Mouse (Mus musculus) adrenal gland, adult 2 months (tissue): ENCODE data around the gene Gtf2h2. TPM values are rescaled to one million over a fixed set of nuclear protein-coding genes. Genes with fewer than 3 reads are reported as not detected.
"Not testable (repeated sequence)": the region's sequence is repeated elsewhere in the genome, so short reads cannot be mapped to it uniquely, and the experiment has no call there.

Source experiments
- DNase-seq: peaks from one replicate; pipeline ENCODE4 v3.0.0; 2021
- polyA plus RNA-seq: library from polyadenylated mRNA; depleted of rRNA; stranded (reverse); fragments of >200 nt; gene quantifications from 2 replicates; pipeline ENCODE4 v1.2.3, GENCODE M21; 2012; rRNA removed
- total RNA-seq, 2 experiments: library from RNA; stranded (reverse); gene quantifications; 2 replicates each; pipeline ENCODE4 v1.2.3; 2021

The Gtf2h2 gene
- total and polyA plus RNA-seq, 3 experiments = 17.1 to 27.9 (median 27.2) TPM

- no peak for DNase-seq
Observed at GRCm38 (mm10) chr13:100491623-100492022, 756 bp downstream of the Gtf2h2 start.

- DNase-seq = no peak
Observed at GRCm38 (mm10) chr13:100490424-100490823, 2.0 kb downstream of the Gtf2h2 start.

GRCm38 (mm10) chr13:100483610-100484009 lies 8.8 kb downstream of the Gtf2h2 start:
- DNase-seq = no peak

- DNase-seq = no peak
Observed at GRCm38 (mm10) chr13:100463527-100464222, 28.7 kb downstream of the Gtf2h2 start.

GRCm38 (mm10) chr13:100461336-100461735 lies 31.0 kb downstream of the Gtf2h2 start:
- DNase-seq = no peak

- DNase-seq = not testable (repeated sequence)
Observed at GRCm38 (mm10) chr13:100452415-100453127, 39.8 kb downstream of the Gtf2h2 start, which contains the start of gene Naip1. Naip1 (minus strand) TSS chr13:100452869.

- no peak for DNase-seq
Observed at GRCm38 (mm10) chr13:100449495-100449894, 42.9 kb downstream of the Gtf2h2 start.

- no peak for DNase-seq
Observed at GRCm38 (mm10) chr13:100440116-100440515, 52.3 kb downstream of the Gtf2h2 start.

- no peak for DNase-seq
Observed at GRCm38 (mm10) chr13:100438701-100439100, 53.7 kb downstream of the Gtf2h2 start.

- DNase-seq = no peak
Observed at GRCm38 (mm10) chr13:100437322-100437825, 55.0 kb downstream of the Gtf2h2 start.

- DNase-seq = not testable (repeated sequence)
Observed at GRCm38 (mm10) chr13:100436556-100437163, 55.7 kb downstream of the Gtf2h2 start.

- DNase-seq = not testable (repeated sequence)
Observed at GRCm38 (mm10) chr13:100419958-100420357, 72.4 kb downstream of the Gtf2h2 start.

- no peak for DNase-seq
Observed at GRCm38 (mm10) chr13:100414428-100414827, 78.0 kb downstream of the Gtf2h2 start.

Other genes starting within 250 kb of the Gtf2h2 start
- gene Naip5, start 246.3 kb downstream of the Gtf2h2 start, total RNA-seq = 1 to 10 TPM; 1.1 to 7.7 TPM
- gene Naip5, start 246.3 kb downstream of the Gtf2h2 start, polyA plus RNA-seq = 2.4 and 4.6 TPM in 2 replicates
- gene Naip6, start 174.9 kb downstream of the Gtf2h2 start, total RNA-seq = under 1 TPM; 0.24 to 0.37 TPM
- 0.19 and 0.28 TPM in 2 replicates for gene Naip6, start 174.9 kb downstream of the Gtf2h2 start, polyA plus RNA-seq
- under 1 TPM; 0.07 to 0.12 TPM for gene Naip1, start 39.7 kb downstream of the Gtf2h2 start, total RNA-seq
- 0.04 and 0.06 TPM in 2 replicates for gene Naip1, start 39.7 kb downstream of the Gtf2h2 start, polyA plus RNA-seq
- 10 to 100 TPM in 1 of 2 experiments, 1 to 10 TPM in 1; 5.7 to 23.9 TPM for gene Ocln, start 60.1 kb upstream of the Gtf2h2 start, total RNA-seq
- gene Ocln, start 60.1 kb upstream of the Gtf2h2 start, polyA plus RNA-seq = 0.32 and 0.49 TPM in 2 replicates
- under 1 TPM; 0.32 to 0.55 TPM for gene Marveld2, start 124.4 kb upstream of the Gtf2h2 start, total RNA-seq
- 0.25 and 0.30 TPM in 2 replicates for gene Marveld2, start 124.4 kb upstream of the Gtf2h2 start, polyA plus RNA-seq
- gene Ak6, start 158.4 kb upstream of the Gtf2h2 start, total RNA-seq = 10 to 100 TPM; 70.3 to 79.1 TPM
- gene Ak6, start 158.4 kb upstream of the Gtf2h2 start, polyA plus RNA-seq = 7.5 and 10.1 TPM in 2 replicates
- 10 to 100 TPM; 20.5 to 23.0 TPM for gene Rad17, start 158.5 kb upstream of the Gtf2h2 start, total RNA-seq
- gene Rad17, start 158.5 kb upstream of the Gtf2h2 start, polyA plus RNA-seq = 1.7 and 2.0 TPM in 2 replicates
- gene Taf9, start 159.0 kb upstream of the Gtf2h2 start, total RNA-seq = 10 to 100 TPM; 12.2 to 16.6 TPM
- gene Taf9, start 159.0 kb upstream of the Gtf2h2 start, polyA plus RNA-seq = 0.26 TPM in 1 of 2 replicates, not detected in the other
- 1 to 10 TPM; 1.1 to 1.5 TPM for gene Ccdc125, start 177.1 kb upstream of the Gtf2h2 start, total RNA-seq
- gene Ccdc125, start 177.1 kb upstream of the Gtf2h2 start, polyA plus RNA-seq = 0.06 and 0.29 TPM in 2 replicates
- gene Cdk7, start 238.4 kb upstream of the Gtf2h2 start, total RNA-seq = 10 to 100 TPM; 36.8 to 38.8 TPM
- 9.3 and 9.6 TPM in 2 replicates for gene Cdk7, start 238.4 kb upstream of the Gtf2h2 start, polyA plus RNA-seq